Mouse (Mus musculus) granulocyte monocyte progenitor cell, adult 5-6 weeks (primary cell): Measurements from ENCODE around the gene Dnm1. TPM values are rescaled to one million over a fixed set of nuclear protein-coding genes. Genes with fewer than 3 reads are reported as not detected.

Source experiments
- ATAC-seq: replicated peaks from 2 replicates; pipeline ENCODE4 v1.8.0; 2016; ENCODE audit warnings: mild to moderate bottlenecking, moderate TSS enrichment, inconsistent platforms; ENCODE audit not compliant: poor library complexity, severe bottlenecking
- total RNA-seq, 2 experiments: library from RNA; stranded (forward) in 1 of 2; stranded (reverse) in 1 of 2; fragments of 200-712, 200-1000 nt in 1 of 2; fragments of >200 nt in 1 of 2; fragmentation: Nextera tagmentation in 1 of 2; gene quantifications; 2 replicates each; pipeline ENCODE4 v1.2.3; 2014 to 2017

Dnm1 gene
- total RNA-seq, 2 experiments from 2014 or later, result not detected

DNA sequence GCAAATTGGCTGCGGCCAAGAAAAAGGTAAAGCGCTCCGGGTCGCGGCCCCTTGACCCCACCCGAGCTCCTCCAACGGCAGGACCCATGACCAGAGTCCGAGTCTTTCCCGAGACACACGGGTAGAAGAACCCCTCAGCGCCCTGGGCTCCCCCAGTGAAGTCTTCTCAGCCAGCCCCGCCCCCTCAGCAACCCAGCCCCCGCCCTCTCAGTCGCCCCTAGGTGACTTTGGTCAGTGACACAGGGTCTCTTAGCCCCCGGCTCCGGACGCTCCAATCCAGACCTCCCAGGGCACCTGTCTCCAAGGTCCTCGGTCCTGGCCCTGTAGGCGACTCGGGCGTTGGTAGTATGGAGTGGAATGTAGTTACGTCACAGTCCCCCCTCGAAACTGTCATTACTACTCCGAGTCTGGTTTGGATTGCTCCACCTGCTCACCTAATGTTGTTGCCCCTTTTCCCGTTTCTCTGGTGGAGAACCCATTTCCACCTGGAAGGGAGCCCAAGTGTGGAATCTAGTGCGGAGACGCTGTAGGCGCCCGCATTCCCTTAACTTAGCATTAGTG is 64.7 kb downstream of the Dnm1 start:
- ATAC-seq, result peak; percentile 23

DNA sequence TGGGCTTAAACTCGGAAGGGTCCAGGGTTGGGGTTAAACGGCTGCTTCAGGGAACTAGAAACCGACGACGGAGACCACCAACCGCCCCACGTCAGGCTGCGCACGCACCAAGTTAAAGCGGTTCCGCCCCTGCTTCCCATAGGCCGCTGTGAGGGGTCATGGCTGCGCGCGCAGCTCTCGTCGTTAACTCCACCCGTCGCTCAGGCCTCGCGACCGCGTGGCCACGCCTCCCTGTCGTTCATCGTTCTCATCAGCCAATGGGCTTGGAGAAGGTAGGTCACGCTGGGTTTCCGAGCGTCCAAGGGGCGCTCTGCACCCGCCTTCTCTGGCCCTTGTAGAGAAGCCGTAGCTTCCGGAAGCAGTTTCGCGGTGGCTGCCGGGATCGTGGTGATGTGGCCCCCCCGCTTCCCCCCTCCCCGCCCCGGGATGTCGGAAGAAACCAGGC is 65.2 kb downstream of the Dnm1 start, which contains the start of gene Swi5:
Gene Swi5 (minus strand): TSS at position 153 of the 445 bp plus-strand sequence.
- peak; percentile 95 for ATAC-seq

DNA sequence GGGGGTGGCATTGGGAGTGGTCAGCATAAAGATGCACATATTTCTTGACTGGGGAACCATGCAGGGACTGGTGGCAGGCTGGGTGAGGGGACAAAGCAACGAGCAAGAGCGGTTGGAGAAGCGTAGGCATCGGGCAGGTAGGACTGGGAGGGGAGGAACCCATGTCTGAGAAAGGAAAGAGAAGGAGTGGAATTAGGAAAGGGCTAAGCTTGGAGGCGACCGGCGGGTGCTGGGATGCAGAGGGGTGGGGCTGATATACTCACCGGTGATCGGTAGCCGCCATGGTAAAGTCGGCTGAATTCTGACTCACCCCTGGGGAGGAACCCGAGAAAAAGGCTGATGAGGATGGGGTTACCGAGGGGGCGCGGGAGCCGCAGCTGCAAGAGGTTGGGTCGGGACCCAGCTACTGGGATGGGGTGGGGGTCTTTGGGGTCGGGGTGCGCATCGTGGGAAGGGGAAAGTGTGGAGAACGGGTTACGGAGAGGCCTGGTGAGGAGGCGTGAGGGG is 65.8 kb downstream of the Dnm1 start, which contains the start of gene Golga2:
Gene Golga2 (plus strand): TSS at position 51 of the 507 bp plus-strand sequence.
- no peak; the same call in 1 of the 2 replicates for ATAC-seq

- no peak for ATAC-seq
These were observed 69.2 kb downstream of the Dnm1 start for GRCm38 (mm10) chr2:32283986-32284385.

GRCm38 (mm10) chr2:32282727-32283126 is 70.4 kb downstream of the Dnm1 start:
- ATAC-seq, result peak; percentile 83

DNA sequence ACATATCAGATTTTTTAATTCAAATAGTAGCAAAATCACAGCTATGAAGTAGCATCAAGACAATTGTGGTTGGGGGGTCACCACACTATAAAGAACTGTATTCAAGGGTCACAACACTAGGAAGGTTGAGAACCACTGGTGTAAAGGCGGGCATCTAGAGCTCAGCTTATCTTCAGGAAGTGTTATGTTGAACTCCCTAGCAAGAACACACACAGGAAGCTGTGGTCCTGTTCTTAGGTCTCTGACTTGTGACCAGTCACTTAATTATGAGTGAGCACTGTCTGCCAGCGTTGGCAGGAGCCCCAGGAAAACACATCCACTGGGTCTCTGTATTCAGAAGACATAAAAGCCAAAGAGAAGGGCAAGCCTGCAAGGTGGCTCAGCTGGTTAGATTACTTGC is 70.8 kb downstream of the Dnm1 start:
- no peak for ATAC-seq

DNA sequence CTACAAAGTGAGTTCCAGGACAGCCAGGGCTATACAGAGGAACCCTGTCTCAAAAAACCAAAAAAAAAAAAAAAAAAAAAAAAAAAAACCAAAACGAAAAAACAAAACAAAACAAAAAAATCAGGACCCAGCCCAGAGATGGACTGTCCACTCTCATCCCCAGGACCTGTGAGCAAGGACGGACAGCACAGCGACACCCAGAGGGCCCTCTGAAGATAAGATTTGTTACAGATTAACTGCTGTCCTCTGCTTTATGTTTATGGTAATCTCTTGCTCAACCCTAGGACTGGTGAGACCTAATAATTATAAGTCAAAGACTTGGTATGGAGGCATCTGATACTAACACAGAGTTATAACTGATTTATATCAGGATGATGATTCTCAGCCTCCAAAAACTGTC is 77.3 kb downstream of the Dnm1 start:
- no peak for ATAC-seq

DNA sequence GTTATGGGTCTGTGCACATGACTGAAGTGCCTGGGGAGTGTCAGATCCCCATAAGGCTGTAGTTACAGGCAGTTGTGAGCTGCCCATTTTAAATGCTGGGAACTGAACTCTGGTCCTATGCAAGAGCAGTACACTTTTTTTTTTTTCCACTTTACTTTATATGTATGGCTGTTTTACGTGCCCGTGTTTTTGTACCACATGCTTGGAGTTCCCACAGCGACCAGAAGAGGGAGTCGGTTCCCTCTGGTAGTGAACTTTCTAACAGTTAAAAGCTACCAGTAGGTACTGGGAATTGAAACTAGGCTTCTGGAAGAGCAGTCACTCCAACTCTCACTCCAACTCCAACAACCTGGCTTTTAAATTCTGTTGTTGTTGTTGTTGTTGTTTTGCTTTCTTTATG is 92.5 kb downstream of the Dnm1 start:
- ATAC-seq, result peak; percentile 41

GRCm38 (mm10) chr2:32259657-32260417 is 93.3 kb downstream of the Dnm1 start, which contains the start of gene Uck1:
Uck1 (minus strand) TSS chr2:32260159.
- peak; percentile 81 for ATAC-seq

GRCm38 (mm10) chr2:32258887-32259533 is 94.1 kb downstream of the Dnm1 start:
- ATAC-seq, result no peak

Other genes with a start within 250 kb of the Dnm1 start
- gene Prrc2b, start 202.3 kb downstream of the Dnm1 start, total RNA-seq (2014; fragmentation: Nextera tagmentation), result 32.6 and 46.7 TPM in 2 replicates
- gene Prrc2b, start 202.3 kb downstream of the Dnm1 start, total RNA-seq (2017), result 10.5 and 12.8 TPM in 2 replicates
- 17.8 and 30.8 TPM in 2 replicates for gene Pomt1, start 116.7 kb downstream of the Dnm1 start, total RNA-seq (2014; fragmentation: Nextera tagmentation)
- 40.3 and 51.3 TPM in 2 replicates for gene Pomt1, start 116.7 kb downstream of the Dnm1 start, total RNA-seq (2017)
- gene Uck1, start 93.2 kb downstream of the Dnm1 start, total RNA-seq (2014; fragmentation: Nextera tagmentation), result 37.7 and 43.5 TPM in 2 replicates
- 28.8 and 33.7 TPM in 2 replicates for gene Uck1, start 93.2 kb downstream of the Dnm1 start, total RNA-seq (2017)
- gene Golga2, start 66.0 kb downstream of the Dnm1 start, total RNA-seq (2014; fragmentation: Nextera tagmentation), result 32.2 and 38.0 TPM in 2 replicates
- gene Golga2, start 66.0 kb downstream of the Dnm1 start, total RNA-seq (2017), result 49.7 and 50.9 TPM in 2 replicates
- 283 and 409 TPM in 2 replicates for gene Swi5, start 65.3 kb downstream of the Dnm1 start, total RNA-seq (2014; fragmentation: Nextera tagmentation)
- gene Swi5, start 65.3 kb downstream of the Dnm1 start, total RNA-seq (2017), result 384 and 442 TPM in 2 replicates
- 80.5 and 92.0 TPM in 2 replicates for gene Ciz1, start 1.0 kb downstream of the Dnm1 start, total RNA-seq (2014; fragmentation: Nextera tagmentation)
- gene Ciz1, start 1.0 kb downstream of the Dnm1 start, total RNA-seq (2017), result 50.8 and 52.0 TPM in 2 replicates
- gene 1110008P14Rik, start 28.6 kb upstream of the Dnm1 start, total RNA-seq (2014; fragmentation: Nextera tagmentation), result 11.7 and 20.7 TPM in 2 replicates
- gene 1110008P14Rik, start 28.6 kb upstream of the Dnm1 start, total RNA-seq (2017), result 5.5 and 11.2 TPM in 2 replicates
- 24.8 and 50.9 TPM in 2 replicates for gene Lcn2, start 34.9 kb upstream of the Dnm1 start, total RNA-seq (2014; fragmentation: Nextera tagmentation)
- 51.1 and 62.2 TPM in 2 replicates for gene Lcn2, start 34.9 kb upstream of the Dnm1 start, total RNA-seq (2017)
- 17.8 and 32.2 TPM in 2 replicates for gene Ptges2, start 42.6 kb upstream of the Dnm1 start, total RNA-seq (2014; fragmentation: Nextera tagmentation)
- 15.2 and 23.4 TPM in 2 replicates for gene Ptges2, start 42.6 kb upstream of the Dnm1 start, total RNA-seq (2017)
- gene Naif1, start 97.1 kb upstream of the Dnm1 start, total RNA-seq (2014; fragmentation: Nextera tagmentation), result 3.7 and 4.6 TPM in 2 replicates
- 3.0 and 4.8 TPM in 2 replicates for gene Naif1, start 97.1 kb upstream of the Dnm1 start, total RNA-seq (2017)
- gene Slc25a25, start 98.1 kb upstream of the Dnm1 start, total RNA-seq (2014; fragmentation: Nextera tagmentation), result 7.1 and 19.9 TPM in 2 replicates
- 8.1 and 14.6 TPM in 2 replicates for gene Slc25a25, start 98.1 kb upstream of the Dnm1 start, total RNA-seq (2017)
- 2.4 and 3.8 TPM in 2 replicates for gene Fam102a, start 182.0 kb upstream of the Dnm1 start, total RNA-seq (2014; fragmentation: Nextera tagmentation)
- 1.3 and 1.5 TPM in 2 replicates for gene Fam102a, start 182.0 kb upstream of the Dnm1 start, total RNA-seq (2017)
- gene Dpm2, start 217.5 kb upstream of the Dnm1 start, total RNA-seq (2014; fragmentation: Nextera tagmentation), result 93.4 and 126 TPM in 2 replicates
- gene Dpm2, start 217.5 kb upstream of the Dnm1 start, total RNA-seq (2017), result 32.8 and 33.4 TPM in 2 replicates
- 1.8 TPM in 1 of 2 replicates, not detected in the other for gene Pip5kl1, start 221.5 kb upstream of the Dnm1 start, total RNA-seq (2014; fragmentation: Nextera tagmentation)
- not detected in 2 replicates for gene Pip5kl1, start 221.5 kb upstream of the Dnm1 start, total RNA-seq (2017)
- not detected in 2 replicates for gene 9430097D07Rik, start 222.3 kb upstream of the Dnm1 start, total RNA-seq (2014; fragmentation: Nextera tagmentation)
- gene 9430097D07Rik, start 222.3 kb upstream of the Dnm1 start, total RNA-seq (2017), result not detected in 2 replicates
- 37.5 and 51.7 TPM in 2 replicates for gene St6galnac4, start 233.8 kb upstream of the Dnm1 start, total RNA-seq (2014; fragmentation: Nextera tagmentation)
- gene St6galnac4, start 233.8 kb upstream of the Dnm1 start, total RNA-seq (2017), result 26.0 and 31.9 TPM in 2 replicates
- 16.2 and 19.0 TPM in 2 replicates for gene St6galnac6, start 246.4 kb upstream of the Dnm1 start, total RNA-seq (2014; fragmentation: Nextera tagmentation)
- gene St6galnac6, start 246.4 kb upstream of the Dnm1 start, total RNA-seq (2017), result 11.3 and 14.2 TPM in 2 replicates